Mouse (Mus musculus): ENCODE measurements around the gene Ptgfrn. TPM values are rescaled to one million over a fixed set of nuclear protein-coding genes. Genes with fewer than 3 reads are reported as not detected.

Gene Ptgfrn
- polyA plus RNA-seq, 1 experiment from 2014 or later = 4.4 TPM

DNA sequence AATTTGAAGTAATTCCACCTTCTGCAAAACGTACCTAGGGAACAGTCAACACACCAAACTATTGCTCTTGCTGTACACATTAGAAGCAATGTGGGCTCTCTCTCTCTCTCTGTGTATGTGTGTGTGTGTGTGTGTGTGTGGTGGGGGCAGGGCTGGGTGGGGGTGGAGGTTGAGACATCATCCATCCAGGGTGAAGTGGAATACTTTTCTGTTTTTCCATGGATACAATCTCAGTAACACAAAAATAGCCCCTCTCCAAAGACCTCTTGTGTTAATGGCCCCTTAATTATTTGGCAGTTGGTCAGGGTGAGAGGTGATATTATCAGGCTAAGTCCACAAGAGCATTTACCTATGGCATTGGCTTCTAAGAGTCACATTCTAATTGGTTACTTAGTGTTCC lies 83.3 kb downstream of the Ptgfrn start:
- H3K9me3 ChIP-seq = no peaks in the 10 kb centered on the region
- H3K4me2 ChIP-seq (replicated peaks) = no peak overlapping the region
- H3K27ac ChIP-seq = no peak overlapping the region
- 64% methylated on average over 1 of the region's 1 CpGs for WGBS
- H3K4me1 ChIP-seq (replicated peaks) = 0 out of 2 replicates have a peak, but pooled peaks cover 4% of the 10 kb centered on the region
- no peaks in the 10 kb centered on the region for H3K27me3 ChIP-seq (replicated peaks)
- no peak overlapping the region for H3K9ac ChIP-seq
- ATAC-seq = no peak
- no peak overlapping the region for H3K4me3 ChIP-seq (replicated peaks)
- H3K36me3 ChIP-seq = no peaks in the 10 kb centered on the region

DNA sequence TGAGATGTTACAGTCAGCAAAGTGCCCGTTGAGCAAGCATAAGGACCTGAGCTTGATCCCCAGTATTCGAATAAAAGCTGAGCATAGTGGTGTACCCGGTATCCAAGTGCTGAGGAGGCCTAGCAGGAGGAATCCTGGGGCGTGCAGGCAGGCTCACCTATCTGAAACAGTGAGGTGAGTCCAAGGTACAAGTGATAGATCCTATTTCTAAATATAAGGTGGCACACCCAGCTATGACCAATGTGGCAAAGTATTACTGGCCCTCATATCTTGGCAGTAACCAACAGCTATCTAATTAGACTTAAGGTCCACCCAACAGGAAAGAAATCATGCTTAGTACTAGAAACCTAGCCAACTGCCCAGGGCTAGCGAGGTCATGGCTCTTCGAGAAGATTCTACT lies 87.1 kb downstream of the Ptgfrn start:
- Histone ChIP-seq H3K36me3 (no peaks in the 10 kb centered on the region), H3K4me2 (replicated peaks) (no peak overlapping the region), H3K4me1 (replicated peaks) (no peaks in the 10 kb centered on the region), H3K4me3 (replicated peaks) (no peak overlapping the region), H3K9me3 (no peaks in the 10 kb centered on the region), H3K9ac (no peak overlapping the region), H3K27me3 (replicated peaks) (no peaks in the 10 kb centered on the region), H3K27ac (no peak overlapping the region)
- peak; percentile 68 for ATAC-seq
- WGBS = 77% methylated on average over 6 of the region's 6 CpGs

DNA sequence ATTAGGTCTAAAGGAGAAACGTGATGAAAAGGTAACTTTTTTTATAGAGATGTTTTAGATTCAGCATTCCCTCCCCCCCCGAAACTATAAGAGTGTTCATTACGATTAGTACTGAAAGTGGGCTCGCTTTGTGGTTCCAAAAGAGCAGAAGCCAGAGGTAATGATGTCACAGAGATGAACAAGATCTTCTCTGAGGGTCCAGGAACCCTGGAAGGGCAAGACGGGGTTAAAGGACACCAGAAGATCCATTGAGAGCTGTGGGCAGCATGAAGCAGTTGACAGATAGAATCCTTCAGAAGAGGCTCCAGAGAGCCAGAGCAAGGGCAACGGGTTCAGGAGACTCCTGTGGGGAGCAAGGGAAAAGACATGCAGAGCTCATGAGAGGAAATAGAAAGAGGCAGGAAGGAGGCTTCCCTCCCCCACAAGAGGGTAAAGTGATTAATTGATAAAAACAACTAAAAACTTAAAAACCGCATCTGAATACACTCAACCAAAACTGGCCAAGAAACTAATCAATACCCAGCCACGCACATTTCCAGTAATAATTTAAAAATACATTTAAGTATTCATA lies 88.5 kb downstream of the Ptgfrn start:
- no peak for ATAC-seq
- Histone ChIP-seq H3K9ac (no peak overlapping the region), H3K36me3 (no peaks in the 10 kb centered on the region), H3K4me1 (replicated peaks) (no peaks in the 10 kb centered on the region), H3K9me3 (no peaks in the 10 kb centered on the region), H3K27ac (no peak overlapping the region), H3K4me3 (replicated peaks) (no peak overlapping the region), H3K4me2 (replicated peaks) (no peak overlapping the region), H3K27me3 (replicated peaks) (no peaks in the 10 kb centered on the region)
- 68% methylated on average over 8 of the region's 8 CpGs for WGBS

DNA sequence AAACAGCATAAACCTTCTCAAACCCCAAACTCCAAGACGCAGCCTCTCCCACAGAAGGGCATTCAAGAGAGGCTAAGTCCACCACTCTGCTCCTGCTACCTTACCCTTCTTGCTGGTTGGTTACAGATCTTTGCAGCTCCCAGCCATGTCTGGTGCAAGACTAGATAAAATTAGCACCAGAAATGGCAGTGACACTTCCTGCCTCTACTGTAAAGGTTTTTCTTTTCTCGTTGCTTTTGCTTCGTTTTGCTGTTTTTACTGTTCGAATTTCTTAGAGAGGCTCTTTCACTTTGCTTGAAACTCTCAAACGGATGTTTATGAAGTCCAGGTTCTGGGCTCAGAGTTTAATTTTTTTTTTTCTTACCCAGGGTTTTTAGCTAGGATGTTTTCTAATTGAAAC lies 89.0 kb downstream of the Ptgfrn start:
- no peak overlapping the region for H3K27ac ChIP-seq
- WGBS = 78% methylated on average over 5 of the region's 5 CpGs
- H3K4me3 ChIP-seq (replicated peaks) = no peak overlapping the region
- H3K4me1 ChIP-seq (replicated peaks) = peaks cover 2% of the 10 kb centered on the region; the same call in 1 of the 2 replicates
- H3K9ac ChIP-seq = no peak overlapping the region
- no peak for ATAC-seq
- H3K27me3 ChIP-seq (replicated peaks) = no peaks in the 10 kb centered on the region
- H3K9me3 ChIP-seq = no peaks in the 10 kb centered on the region
- H3K36me3 ChIP-seq = no peaks in the 10 kb centered on the region
- no peak overlapping the region for H3K4me2 ChIP-seq (replicated peaks)

DNA sequence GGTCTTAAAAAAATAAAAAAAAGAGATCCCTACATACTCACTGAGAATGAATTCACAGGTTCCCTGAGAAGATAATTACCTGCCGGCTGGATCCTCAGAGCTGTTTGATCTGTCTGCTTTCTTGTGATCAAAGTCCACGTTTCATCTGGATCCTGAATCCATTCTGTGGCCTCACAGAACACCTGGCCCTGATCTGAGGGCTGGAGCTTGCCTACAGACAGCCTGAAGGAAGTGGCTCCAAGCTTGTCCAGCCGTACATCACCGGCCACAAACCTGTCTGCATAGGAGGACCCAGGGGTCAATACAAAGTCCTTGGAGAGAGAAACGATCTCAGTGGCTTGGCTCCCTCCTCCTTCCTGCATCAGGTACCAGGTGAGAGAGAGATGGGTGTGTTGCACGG lies 91.6 kb downstream of the Ptgfrn start:
- Histone ChIP-seq H3K36me3 (no peaks in the 10 kb centered on the region), H3K4me3 (replicated peaks) (no peak overlapping the region), H3K9ac (no peak overlapping the region), H3K4me1 (replicated peaks) (peaks cover 13% of the 10 kb centered on the region; the same call in 1 of the 2 replicates), H3K27me3 (replicated peaks) (no peaks in the 10 kb centered on the region), H3K27ac (no peak overlapping the region), H3K9me3 (no peaks in the 10 kb centered on the region), H3K4me2 (replicated peaks) (no peak overlapping the region)
- WGBS = 65% methylated on average over 6 of the region's 6 CpGs
- ATAC-seq = 0 out of 2 replicates have a peak, but pooled peaks have one; percentile 24

DNA sequence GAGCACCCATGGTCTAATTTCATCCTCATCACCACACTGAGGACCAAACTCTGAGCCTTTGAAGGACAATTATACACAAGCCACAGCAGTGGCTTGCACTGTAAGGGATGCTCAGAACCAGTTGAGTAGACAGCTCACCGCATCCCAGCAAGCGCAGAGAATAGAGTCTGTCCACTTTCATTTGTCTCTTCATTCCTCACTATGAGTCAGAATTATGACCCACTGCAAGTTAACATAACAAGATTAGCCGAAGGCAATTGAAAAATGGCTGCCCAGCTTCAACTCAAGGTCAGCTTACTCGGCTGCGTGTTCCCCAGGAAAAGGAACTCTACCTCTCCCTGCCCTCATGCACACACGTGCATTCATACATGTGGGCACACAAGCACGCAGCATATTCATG lies 94.0 kb downstream of the Ptgfrn start:
- no peak overlapping the region for H3K9ac ChIP-seq
- H3K27me3 ChIP-seq (replicated peaks) = no peaks in the 10 kb centered on the region
- no peak overlapping the region for H3K4me2 ChIP-seq (replicated peaks)
- H3K9me3 ChIP-seq = no peaks in the 10 kb centered on the region
- no peak for ATAC-seq
- no peak overlapping the region for H3K27ac ChIP-seq
- H3K36me3 ChIP-seq = no peaks in the 10 kb centered on the region
- peaks cover 15% of the 10 kb centered on the region; the same call in 1 of the 2 replicates for H3K4me1 ChIP-seq (replicated peaks)
- H3K4me3 ChIP-seq (replicated peaks) = no peak overlapping the region
- WGBS = 68% methylated on average over 7 of the region's 7 CpGs

DNA sequence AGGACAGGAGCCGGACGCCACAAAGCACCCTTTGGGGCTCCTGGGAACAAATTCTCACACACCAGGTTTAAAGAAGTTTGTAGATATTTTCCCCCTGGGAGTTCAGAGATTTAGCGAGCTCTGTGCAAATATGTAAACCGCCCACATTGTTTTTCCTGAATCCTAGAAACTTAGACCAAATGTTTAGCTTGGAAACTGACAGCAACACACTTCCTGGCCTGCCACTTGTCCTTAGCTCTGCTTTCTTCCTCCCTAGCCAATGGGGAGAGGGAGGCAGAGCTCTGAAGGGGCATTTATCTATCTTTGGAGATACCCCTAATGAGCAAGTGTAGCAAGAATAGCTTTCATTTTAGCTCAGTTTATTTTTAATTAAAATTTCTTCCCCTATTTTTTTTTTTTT lies 94.8 kb downstream of the Ptgfrn start:
- H3K9me3 ChIP-seq = no peaks in the 10 kb centered on the region
- H3K36me3 ChIP-seq = no peaks in the 10 kb centered on the region
- H3K4me1 ChIP-seq (replicated peaks) = peaks cover 15% of the 10 kb centered on the region; the same call in 1 of the 2 replicates
- no peak overlapping the region for H3K4me2 ChIP-seq (replicated peaks)
- H3K9ac ChIP-seq = no peak overlapping the region
- H3K4me3 ChIP-seq (replicated peaks) = no peak overlapping the region
- ATAC-seq = no peak
- no peaks in the 10 kb centered on the region for H3K27me3 ChIP-seq (replicated peaks)
- H3K27ac ChIP-seq = no peak overlapping the region
- WGBS = 47% methylated on average over 4 of the region's 4 CpGs

DNA sequence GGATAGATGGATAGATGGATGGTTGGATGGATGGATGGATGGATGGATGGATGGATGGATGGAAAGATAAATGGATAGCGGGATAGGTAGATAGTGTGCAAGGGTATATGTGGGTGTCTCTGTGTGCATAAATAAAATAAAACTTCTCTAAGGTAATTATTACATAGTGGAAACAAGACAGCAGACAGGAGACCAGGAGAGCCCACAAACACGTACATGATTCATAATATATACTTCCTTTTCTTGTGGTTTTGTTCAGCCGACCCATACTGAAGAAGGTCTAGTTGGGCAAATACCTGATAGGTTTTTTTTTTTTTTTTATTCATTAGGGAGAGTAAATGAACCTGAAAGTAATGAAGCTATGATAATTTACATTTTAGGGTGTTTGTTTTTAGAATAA lies 96.5 kb downstream of the Ptgfrn start:
- Histone ChIP-seq H3K4me3 (replicated peaks) (no peak overlapping the region), H3K4me1 (replicated peaks) (peaks cover 15% of the 10 kb centered on the region; the same call in 1 of the 2 replicates), H3K36me3 (no peaks in the 10 kb centered on the region), H3K27ac (no peak overlapping the region), H3K4me2 (replicated peaks) (no peak overlapping the region), H3K9me3 (no peaks in the 10 kb centered on the region), H3K27me3 (replicated peaks) (no peaks in the 10 kb centered on the region), H3K9ac (no peak overlapping the region)
- 90% methylated on average over 3 of the region's 3 CpGs for WGBS
- ATAC-seq = no peak

DNA sequence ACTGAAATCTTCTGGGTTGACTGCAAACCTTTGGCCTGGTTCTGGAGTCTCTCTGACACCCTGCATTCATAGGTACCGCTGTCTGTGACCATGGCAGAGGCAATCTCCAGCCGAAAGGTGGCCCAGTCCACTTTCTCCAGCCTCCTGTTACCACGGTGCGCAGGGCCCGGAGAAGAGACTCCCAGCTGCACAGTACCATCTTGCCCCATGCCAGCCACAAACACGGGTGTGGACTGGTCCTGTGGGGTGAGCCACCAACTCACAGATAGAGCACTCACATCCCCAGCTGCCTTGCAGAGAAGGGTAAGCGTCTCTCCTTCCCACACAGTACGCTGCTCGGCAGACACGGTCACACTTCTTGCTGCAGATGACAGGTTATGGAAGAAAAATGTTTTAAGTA lies 97.1 kb downstream of the Ptgfrn start:
- Histone ChIP-seq H3K9me3 (no peaks in the 10 kb centered on the region), H3K4me2 (replicated peaks) (no peak overlapping the region), H3K9ac (no peak overlapping the region), H3K4me3 (replicated peaks) (no peak overlapping the region), H3K4me1 (replicated peaks) (peaks cover 15% of the 10 kb centered on the region; the same call in 1 of the 2 replicates), H3K36me3 (no peaks in the 10 kb centered on the region), H3K27ac (no peak overlapping the region), H3K27me3 (replicated peaks) (no peaks in the 10 kb centered on the region)
- ATAC-seq = no peak
- 90% methylated on average over 10 of the region's 10 CpGs for WGBS

DNA sequence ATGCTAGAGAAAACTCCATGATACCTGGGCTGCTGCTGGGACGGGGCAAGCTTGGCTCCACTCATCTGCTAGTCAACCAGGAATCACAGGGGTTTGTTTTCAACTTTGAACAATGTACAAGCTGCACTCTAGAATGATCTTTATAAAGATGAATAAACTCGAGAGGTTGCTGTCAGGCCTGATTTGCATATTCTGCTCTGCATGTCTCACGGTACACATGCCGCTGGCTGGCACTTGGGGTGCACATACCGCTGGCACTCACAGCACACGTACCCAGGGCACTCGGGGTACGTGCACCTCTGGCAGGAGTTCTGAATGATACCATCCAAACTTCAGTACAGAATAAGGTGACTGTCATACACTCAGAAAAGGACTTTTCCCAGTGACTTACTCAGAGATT lies 97.5 kb downstream of the Ptgfrn start:
- 87% methylated on average over 8 of the region's 8 CpGs for WGBS

DNA sequence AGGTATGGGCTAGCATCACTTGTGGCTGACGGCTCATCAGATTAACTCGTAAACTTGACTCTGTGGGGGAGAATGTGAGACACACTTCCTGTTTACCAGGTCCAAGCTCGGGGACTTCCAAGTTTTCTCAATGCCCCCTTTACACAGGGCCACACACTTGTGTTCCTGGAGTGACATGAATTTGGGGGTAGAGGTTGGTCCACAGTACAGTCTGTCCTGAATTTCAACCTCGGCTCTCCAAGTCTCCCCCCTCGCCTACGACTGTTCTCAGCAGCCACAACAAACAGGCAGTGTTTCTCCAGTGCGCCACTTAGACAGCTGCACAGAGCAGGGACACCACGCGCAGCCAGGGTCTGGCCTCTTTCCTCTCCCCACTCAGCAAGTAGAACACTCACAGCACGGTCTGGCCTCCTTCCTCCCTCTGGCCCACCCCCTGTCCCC lies 97.9 kb downstream of the Ptgfrn start:
- H3K27ac ChIP-seq = no peak overlapping the region
- WGBS = 49% methylated on average over 10 of the region's 10 CpGs
- peak; percentile 48; the same call in 1 of the 2 replicates for ATAC-seq

More for the DNA sequence above, 97.5 kb downstream of the Ptgfrn start:
- no peaks in the 10 kb centered on the region for H3K27me3 ChIP-seq (replicated peaks)
- no peaks in the 10 kb centered on the region for H3K9me3 ChIP-seq
- peaks cover 15% of the 10 kb centered on the region; the same call in 1 of the 2 replicates for H3K4me1 ChIP-seq (replicated peaks)
- H3K27ac ChIP-seq = no peak overlapping the region
- H3K9ac ChIP-seq = no peak overlapping the region
- H3K36me3 ChIP-seq = no peaks in the 10 kb centered on the region
- no peak overlapping the region for H3K4me2 ChIP-seq (replicated peaks)
- ATAC-seq = no peak
- H3K4me3 ChIP-seq (replicated peaks) = no peak overlapping the region

DNA sequence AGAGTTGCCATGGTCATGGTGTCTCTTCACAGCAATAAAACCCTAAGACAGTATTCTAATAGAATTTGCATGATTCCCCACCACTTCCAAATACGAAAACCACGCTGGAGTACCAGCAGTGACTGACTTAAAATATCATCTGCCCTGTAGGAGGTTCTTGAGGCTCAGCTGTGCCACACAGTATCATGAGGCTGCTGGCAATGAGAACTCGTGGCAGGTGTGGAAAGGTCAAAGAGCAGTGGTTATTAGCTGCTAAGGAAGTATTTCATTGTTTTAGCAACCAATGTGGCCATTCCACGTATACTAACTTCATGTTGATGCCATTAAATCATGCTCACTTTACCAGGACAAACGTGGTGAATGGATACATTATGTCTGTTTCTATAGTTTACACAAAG lies 98.9 kb downstream of the Ptgfrn start:
- Histone ChIP-seq H3K4me2 (replicated peaks) (no peak overlapping the region), H3K27me3 (replicated peaks) (no peaks in the 10 kb centered on the region), H3K36me3 (no peaks in the 10 kb centered on the region), H3K4me3 (replicated peaks) (no peak overlapping the region), H3K4me1 (replicated peaks) (peaks cover 15% of the 10 kb centered on the region; the same call in 1 of the 2 replicates), H3K9me3 (no peaks in the 10 kb centered on the region), H3K9ac (no peak overlapping the region), H3K27ac (no peak overlapping the region)
- no peak for ATAC-seq
- 55% methylated on average over 5 of the region's 5 CpGs for WGBS

More for the DNA sequence above, 97.9 kb downstream of the Ptgfrn start:
- H3K36me3 ChIP-seq = no peaks in the 10 kb centered on the region
- H3K4me3 ChIP-seq (replicated peaks) = no peak overlapping the region
- H3K9ac ChIP-seq = no peak overlapping the region
- H3K9me3 ChIP-seq = no peaks in the 10 kb centered on the region
- no peaks in the 10 kb centered on the region for H3K27me3 ChIP-seq (replicated peaks)
- H3K4me2 ChIP-seq (replicated peaks) = no peak overlapping the region
- peaks cover 15% of the 10 kb centered on the region; the same call in 1 of the 2 replicates for H3K4me1 ChIP-seq (replicated peaks)

DNA sequence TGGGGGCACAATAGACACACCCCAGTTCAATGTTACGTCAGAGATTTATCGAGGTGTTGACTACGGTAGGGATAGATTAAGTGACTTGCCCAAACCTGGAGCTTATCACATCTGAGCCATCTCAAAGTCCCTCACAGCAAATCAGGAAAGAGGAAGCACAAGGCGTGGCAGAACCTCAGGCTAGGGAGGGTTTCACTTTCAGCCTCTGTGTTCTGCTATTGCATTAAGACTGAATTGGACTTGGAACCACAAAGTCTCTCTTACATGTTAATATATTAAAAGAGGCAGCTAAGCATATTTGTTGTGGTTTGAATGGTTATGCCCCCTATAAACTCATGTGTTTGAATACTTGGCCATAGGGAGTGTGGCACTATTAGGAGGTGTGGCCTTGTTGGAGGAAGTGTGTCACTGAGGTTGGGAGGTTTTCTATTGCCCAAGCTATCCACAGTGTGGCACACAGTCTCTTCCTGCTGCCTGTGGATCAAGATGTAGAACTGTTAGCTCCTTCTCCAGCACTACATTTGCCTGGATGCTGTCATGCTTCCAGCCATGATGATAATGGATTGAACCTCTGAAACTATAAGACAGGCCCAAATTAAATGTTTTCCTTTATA lies 99.4 kb downstream of the Ptgfrn start:
- 0 out of 2 replicates have a peak, but pooled peaks cover 10% of the 10 kb centered on the region for H3K4me1 ChIP-seq (replicated peaks)
- H3K27ac ChIP-seq = no peak overlapping the region
- ATAC-seq = peak; percentile 66
- H3K36me3 ChIP-seq = no peaks in the 10 kb centered on the region
- no peak overlapping the region for H3K4me3 ChIP-seq (replicated peaks)
- no peaks in the 10 kb centered on the region for H3K9me3 ChIP-seq
- H3K9ac ChIP-seq = no peak overlapping the region
- H3K27me3 ChIP-seq (replicated peaks) = no peaks in the 10 kb centered on the region
- 75% methylated on average over 4 of the region's 4 CpGs for WGBS
- no peak overlapping the region for H3K4me2 ChIP-seq (replicated peaks)

Data from intestine, embryonic 15.5 days (tissue).